Mouse (Mus musculus): ENCODE results near the gene Snx1.

DNA sequence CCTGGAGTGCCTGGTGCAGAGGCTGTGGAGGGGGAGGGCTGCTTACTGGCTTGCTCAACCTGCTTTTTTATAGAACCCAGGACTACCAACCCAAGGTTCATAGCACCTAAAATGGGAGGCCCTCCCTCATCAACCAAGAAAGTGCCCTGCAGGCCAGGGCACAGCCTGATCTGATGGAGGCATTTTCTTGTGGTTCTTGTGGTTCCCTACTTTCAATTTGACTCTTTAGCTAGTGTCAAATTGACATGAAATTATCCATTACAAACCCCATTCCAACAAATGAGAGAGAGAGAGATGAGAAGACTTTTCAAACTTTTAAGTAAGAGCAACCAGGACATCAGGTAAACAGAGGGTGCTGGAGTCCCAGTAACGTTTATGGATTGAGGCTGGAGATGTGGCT lies 15.9 kb upstream of the Snx1 start:
- TF ChIP-seq HCFC1 (IDR thresholded peaks at IDR 0.05; ENCODE audit: borderline replicate concordance, insufficient read depth, low read length) (no peak), ZC3H11A (IDR thresholded peaks at IDR 0.05; ENCODE audit: borderline replicate concordance, low read depth, low read length) (no peak), MAFK (IDR thresholded peaks at IDR 0.05; ENCODE audit: insufficient read depth, low read depth, low read length) (no peak), ZNF384 (IDR thresholded peaks at IDR 0.05; ENCODE audit: low read depth, low read length) (no peak)

All from ES-E14 (cell line).